ENCODE assay signal across 20 mouse cellular contexts in genomic region chr10:24476288-24476687, GRCm38 (mm10).
"Had no signal": no experiment of that assay in that cellular context is flagged by ENCODE, and none has a peak within 500 bp of the region (broad histone marks: within the 10 kb centered on the region; RNA-seq: fewer than 3 reads in every experiment).

No protein-coding gene starts in this region.

- H3K4me3 ChIP-seq: layer of hippocampus, adult 2 months; limb, embryonic 10.5 days; limb, embryonic 13.5 days; liver, embryonic 12.5 days; liver, embryonic 15.5 days; lung, embryonic 15.5 days; midbrain, embryonic 12.5 days; midbrain, embryonic 15.5 days; neural tube, embryonic 13.5 days; stomach, embryonic 15.5 days had no signal

- DNase-seq: kidney, postnatal 14 days; layer of hippocampus, adult 9-11 months; liver; lung, adult 18-20 months; lung, postnatal 14 days; retina, postnatal 1 day; right cerebral cortex, postnatal 25 days; spleen, adult 18-20 months; thymus, postnatal 36 days had no signal

- H3K36me3 ChIP-seq: limb, embryonic 10.5 days; limb, embryonic 13.5 days; liver, embryonic 12.5 days; liver, embryonic 15.5 days; lung, embryonic 15.5 days; midbrain, embryonic 12.5 days; midbrain, embryonic 15.5 days; neural tube, embryonic 13.5 days; stomach, embryonic 15.5 days had no signal

- ATAC-seq: liver, embryonic 12.5 days; midbrain, embryonic 15.5 days had no signal

- H3K9ac ChIP-seq: limb, embryonic 13.5 days; liver, embryonic 12.5 days; liver, embryonic 15.5 days; lung, embryonic 15.5 days; midbrain, embryonic 12.5 days; midbrain, embryonic 15.5 days; neural tube, embryonic 13.5 days; stomach, embryonic 15.5 days had no signal

- H3K4me2 ChIP-seq: limb, embryonic 13.5 days; liver, embryonic 12.5 days; liver, embryonic 15.5 days; lung, embryonic 15.5 days; midbrain, embryonic 12.5 days; midbrain, embryonic 15.5 days; neural tube, embryonic 13.5 days; stomach, embryonic 15.5 days had no signal

- H3K27ac ChIP-seq: layer of hippocampus, adult 2 months; limb, embryonic 10.5 days; limb, embryonic 13.5 days; liver, embryonic 12.5 days; liver, embryonic 15.5 days; lung, embryonic 15.5 days; macrophage; midbrain, embryonic 12.5 days; midbrain, embryonic 15.5 days; neural tube, embryonic 13.5 days; stomach, embryonic 15.5 days had no signal

- H3K9me3 ChIP-seq: limb, embryonic 10.5 days; limb, embryonic 13.5 days; liver, embryonic 12.5 days; liver, embryonic 15.5 days; lung, embryonic 15.5 days; midbrain, embryonic 12.5 days; midbrain, embryonic 15.5 days; neural tube, embryonic 13.5 days; stomach, embryonic 15.5 days had no signal

- H3K27me3 ChIP-seq: limb, embryonic 13.5 days; liver, embryonic 12.5 days; liver, embryonic 15.5 days; lung, embryonic 15.5 days; midbrain, embryonic 12.5 days; midbrain, embryonic 15.5 days; neural tube, embryonic 13.5 days; stomach, embryonic 15.5 days had no signal

- H3K4me1 ChIP-seq: limb, embryonic 10.5 days; liver, embryonic 12.5 days; liver, embryonic 15.5 days; lung, embryonic 15.5 days; midbrain, embryonic 12.5 days; midbrain, embryonic 15.5 days; neural tube, embryonic 13.5 days had no signal
